Mouse (Mus musculus) E14TG2a.4 (cell line): ENCODE results near the gene Hist1h4h.

Source experiments
- H3K27me3 ChIP-seq: 2 replicates; pipeline ENCODE4 v1.6.1; 2014; ENCODE audit warnings: low read length, control low read depth; ENCODE audit not compliant: insufficient read depth
- H3K36me3 ChIP-seq: 2 replicates; pipeline ENCODE4 v1.6.1; 2014; ENCODE audit warnings: low read length, control low read depth; ENCODE audit not compliant: insufficient read depth
- H3K4me1 ChIP-seq: replicated peaks from 2 replicates; pipeline ENCODE4 v1.6.1; 2014; ENCODE audit warnings: low read depth, low read length, control low read depth
- H3K4me3 ChIP-seq: replicated peaks from 2 replicates; pipeline ENCODE4 v1.5.1; 2014; ENCODE audit warnings: mild to moderate bottlenecking, low read length
- H3K9me3 ChIP-seq: 2 replicates; pipeline ENCODE4 v1.6.1; 2014; ENCODE audit warnings: low read length, control low read depth
- CTCF ChIP-seq: conservative IDR thresholded peaks from 2 replicates; pipeline ENCODE4 v1.5.1; 2014; ENCODE audit warnings: low read length
- NANOG ChIP-seq: IDR thresholded peaks from 2 replicates; pipeline ENCODE4 v1.6.1; 2014; ENCODE audit warnings: borderline replicate concordance, low read length, mixed read lengths
- POU5F1 ChIP-seq: IDR thresholded peaks from 2 replicates; pipeline ENCODE4 v1.6.1; 2014; ENCODE audit warnings: low read length, borderline replicate concordance

The Hist1h4h gene

DNA sequence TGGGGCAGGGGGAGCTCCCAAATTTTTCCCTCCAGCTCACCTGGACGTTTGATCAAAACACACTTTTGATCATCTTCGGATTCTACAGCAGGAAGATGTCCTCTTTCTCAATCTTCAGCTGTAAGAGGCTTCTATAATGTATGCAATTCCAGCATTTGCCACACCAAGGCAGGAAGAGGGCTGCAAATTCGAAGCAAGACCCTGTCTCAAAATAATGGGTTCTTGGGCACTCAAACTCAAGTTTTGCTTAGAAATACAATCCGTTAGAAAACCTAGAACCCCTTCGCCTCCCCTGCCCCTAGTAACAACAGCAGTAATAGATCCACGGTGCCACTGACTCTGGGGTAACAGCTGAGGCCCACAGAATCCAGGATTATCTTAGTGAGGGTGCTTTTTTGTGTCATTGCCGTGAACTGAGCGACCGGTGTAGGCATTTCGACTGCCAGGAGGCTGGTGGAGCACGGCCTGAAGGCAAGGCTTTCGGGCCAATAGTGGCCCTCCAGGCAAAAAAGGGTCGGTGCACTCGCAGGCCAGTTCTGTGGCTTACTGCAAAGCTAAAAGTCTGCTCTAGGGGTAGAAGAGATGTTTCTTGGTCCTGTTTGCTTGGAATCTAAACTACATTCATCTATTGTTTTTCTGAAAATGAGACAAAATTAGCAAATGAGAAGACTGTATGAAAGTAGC is 25.0 kb upstream of the Hist1h4h start:
- H3K4me3 ChIP-seq = peak overlapping the region; percentile 80
- H3K36me3 ChIP-seq = no peaks in the 10 kb centered on the region
- H3K4me1 ChIP-seq = peaks cover 69% of the 10 kb centered on the region
- TF ChIP-seq NANOG = no peak
- no peak for TF ChIP-seq CTCF
- TF ChIP-seq POU5F1 = no peak
- H3K9me3 ChIP-seq = no peaks in the 10 kb centered on the region
- no peaks in the 10 kb centered on the region for H3K27me3 ChIP-seq

DNA sequence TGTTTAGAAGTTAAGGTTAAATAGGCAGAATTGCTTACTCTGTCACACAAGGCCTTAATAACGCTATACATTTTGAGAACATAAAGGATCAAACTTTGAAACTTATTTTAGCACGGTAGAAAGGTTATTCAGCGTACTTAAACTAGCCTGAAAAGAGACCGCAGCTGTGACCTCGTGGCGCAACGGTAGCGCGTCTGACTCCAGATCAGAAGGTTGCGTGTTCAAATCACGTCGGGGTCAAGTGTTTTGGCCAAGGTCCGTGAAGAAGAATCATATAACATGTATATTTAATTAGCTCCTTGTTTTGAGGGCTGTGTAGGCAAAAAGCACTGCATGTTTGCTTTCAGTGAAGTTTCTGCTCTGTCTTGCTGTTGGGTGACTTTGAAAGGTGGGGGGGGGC is 24.5 kb upstream of the Hist1h4h start:
- Histone ChIP-seq H3K4me1 (peaks cover 68% of the 10 kb centered on the region), H3K4me3 (peak overlapping the region; percentile 80), H3K9me3 (no peaks in the 10 kb centered on the region), H3K27me3 (no peaks in the 10 kb centered on the region), H3K36me3 (no peaks in the 10 kb centered on the region)
- TF ChIP-seq NANOG (no peak), CTCF (no peak), POU5F1 (no peak)

DNA sequence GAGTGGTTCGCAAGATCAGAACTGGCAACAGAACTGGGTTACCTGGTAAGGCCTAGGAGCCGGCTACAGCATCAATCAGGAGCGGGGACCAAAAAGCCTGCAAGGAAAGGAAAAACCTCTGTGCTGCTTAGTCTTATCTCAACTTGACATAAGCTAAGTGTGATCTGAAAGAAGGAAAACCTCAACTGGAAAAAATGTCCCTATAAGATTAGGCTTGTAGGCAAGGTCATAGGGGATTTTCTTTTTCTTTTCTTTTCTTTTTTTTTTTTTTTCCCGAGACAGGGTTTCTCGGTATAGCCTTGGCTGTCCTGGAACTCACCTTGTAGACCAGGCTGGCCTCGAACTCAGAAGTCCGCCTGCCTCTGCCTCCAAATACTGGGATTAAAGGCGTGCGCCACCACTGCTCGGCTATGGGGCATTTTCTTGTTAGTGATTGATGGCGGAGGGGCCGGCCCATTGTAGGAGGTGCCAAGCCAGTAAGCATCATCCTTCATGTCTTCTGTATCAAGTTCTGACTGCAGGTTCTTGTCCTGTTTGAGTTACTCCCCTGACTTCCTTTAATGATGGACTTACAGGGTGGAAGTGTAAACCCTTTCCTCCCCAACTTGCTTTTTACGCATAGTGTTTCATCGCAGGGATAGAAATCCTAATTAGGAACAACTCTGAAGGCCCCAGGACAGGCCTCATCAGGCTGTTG is 23.9 kb upstream of the Hist1h4h start:
- H3K27me3 ChIP-seq = no peaks in the 10 kb centered on the region
- H3K4me1 ChIP-seq = peaks cover 67% of the 10 kb centered on the region
- no peaks in the 10 kb centered on the region for H3K36me3 ChIP-seq
- no peaks in the 10 kb centered on the region for H3K9me3 ChIP-seq
- H3K4me3 ChIP-seq = peak overlapping the region; percentile 80
- TF ChIP-seq NANOG = no peak
- no peak for TF ChIP-seq POU5F1
- no peak for TF ChIP-seq CTCF

DNA sequence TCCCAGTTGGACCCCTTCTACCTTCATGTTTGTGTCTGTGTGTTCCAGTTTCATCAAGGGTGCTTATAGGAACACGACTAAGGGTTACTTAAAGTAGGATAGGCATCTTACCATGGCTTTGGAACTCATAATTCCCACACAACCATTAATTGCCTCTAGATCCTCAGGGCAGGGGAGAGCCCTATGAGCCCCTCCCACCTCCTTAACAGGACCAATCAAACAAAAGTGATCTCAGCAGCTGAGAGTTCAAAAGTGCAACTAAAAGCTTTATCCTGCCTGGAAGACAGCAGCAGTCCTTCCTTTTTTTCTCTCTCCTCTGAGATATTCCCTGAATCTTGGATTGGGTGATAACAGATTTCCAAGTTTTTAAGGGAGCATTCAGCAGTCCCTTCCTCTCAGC is 20.7 kb upstream of the Hist1h4h start:
- Histone ChIP-seq H3K36me3 (no peaks in the 10 kb centered on the region), H3K4me3 (no peak overlapping the region), H3K9me3 (no peaks in the 10 kb centered on the region), H3K4me1 (peaks cover 74% of the 10 kb centered on the region), H3K27me3 (no peaks in the 10 kb centered on the region)
- no peak for TF ChIP-seq POU5F1
- no peak for TF ChIP-seq CTCF
- no peak for TF ChIP-seq NANOG

DNA sequence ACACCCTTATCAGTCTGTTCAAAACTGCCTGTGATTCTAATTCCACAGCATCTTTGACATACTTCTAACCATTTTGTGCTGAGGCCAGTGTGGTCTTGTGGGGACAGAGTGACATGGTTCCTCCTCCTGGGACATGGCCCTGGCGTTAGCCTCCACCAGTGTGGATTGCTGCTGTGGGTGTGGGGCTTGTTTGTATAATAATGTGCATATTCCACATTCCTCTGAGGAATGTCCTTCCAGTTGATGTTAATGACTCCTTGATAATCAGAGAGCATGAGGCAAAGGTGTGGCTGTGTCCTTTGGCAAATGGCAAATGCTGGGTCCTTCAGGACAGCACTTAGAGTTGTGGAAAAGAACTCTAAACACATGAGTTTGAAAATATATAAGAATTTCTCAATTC is 17.3 kb upstream of the Hist1h4h start:
- no peaks in the 10 kb centered on the region for H3K9me3 ChIP-seq
- no peak for TF ChIP-seq NANOG
- TF ChIP-seq CTCF = no peak
- no peak for TF ChIP-seq POU5F1

DNA sequence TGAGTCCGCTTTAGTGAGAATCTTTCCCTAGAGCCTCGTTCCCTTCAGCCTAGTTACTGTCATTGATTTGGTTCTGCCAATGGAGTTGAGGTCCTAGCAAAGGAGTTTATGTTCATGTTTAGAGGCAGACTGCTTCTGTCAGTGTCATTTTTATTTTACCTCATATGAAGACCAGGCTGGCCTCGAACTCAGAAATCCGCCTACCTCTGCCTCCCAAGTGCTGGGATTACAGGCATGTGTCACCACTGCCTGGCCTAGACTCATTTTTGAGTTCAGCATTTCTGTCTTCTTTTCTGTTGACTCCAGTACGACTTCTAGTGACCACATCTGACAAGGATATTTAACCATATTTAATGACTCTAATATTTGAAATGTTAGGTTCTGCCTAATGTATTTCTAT is 15.6 kb upstream of the Hist1h4h start:
- Histone ChIP-seq H3K4me1 (peaks cover 64% of the 10 kb centered on the region), H3K9me3 (no peaks in the 10 kb centered on the region), H3K4me3 (no peak overlapping the region), H3K36me3 (no peaks in the 10 kb centered on the region), H3K27me3 (no peaks in the 10 kb centered on the region)
- TF ChIP-seq NANOG = no peak
- TF ChIP-seq CTCF = no peak
- no peak for TF ChIP-seq POU5F1

More for the DNA sequence above, 17.3 kb upstream of the Hist1h4h start:
- no peaks in the 10 kb centered on the region for H3K36me3 ChIP-seq
- H3K4me3 ChIP-seq = no peak overlapping the region
- peaks cover 64% of the 10 kb centered on the region for H3K4me1 ChIP-seq
- no peaks in the 10 kb centered on the region for H3K27me3 ChIP-seq

DNA sequence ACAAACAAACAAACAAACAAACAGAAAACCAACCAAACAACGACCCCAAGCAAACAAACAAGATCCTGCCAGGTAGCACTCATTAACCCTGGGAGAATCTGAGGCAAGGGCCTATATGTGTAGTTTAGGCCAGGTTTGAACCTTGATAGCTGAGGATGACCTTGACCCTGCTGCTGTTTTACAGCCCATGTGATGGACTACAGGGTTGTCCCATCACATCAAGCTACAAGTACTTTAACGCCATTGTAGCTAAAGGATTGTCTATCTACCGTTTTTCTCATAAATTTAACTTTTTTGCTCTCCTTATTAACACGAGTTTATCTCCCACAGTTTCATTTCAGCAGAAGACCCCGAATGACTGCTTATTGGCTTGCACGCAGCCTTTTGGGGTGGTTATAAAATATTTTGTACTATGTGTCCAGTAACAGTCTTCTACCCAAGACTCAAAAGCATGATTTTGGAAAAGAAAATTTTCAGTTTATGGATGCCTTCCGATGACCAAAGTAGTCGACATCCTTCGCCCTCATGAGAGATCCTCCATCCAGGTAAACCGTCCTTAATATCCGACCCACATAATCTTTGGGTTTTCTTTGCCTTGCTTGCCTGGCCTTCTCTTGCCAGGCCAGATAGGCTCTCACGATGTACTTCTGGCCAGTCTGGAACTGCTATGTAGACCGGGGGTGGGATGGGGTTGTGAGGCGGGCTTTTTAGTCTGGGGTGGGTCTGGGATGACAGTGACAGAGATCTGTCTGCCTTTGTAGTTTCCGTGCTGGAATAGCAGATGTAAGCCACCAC is 14.8 kb upstream of the Hist1h4h start:
- Histone ChIP-seq H3K27me3 (no peaks in the 10 kb centered on the region), H3K4me1 (peaks cover 62% of the 10 kb centered on the region), H3K4me3 (peak overlapping the region; percentile 85), H3K9me3 (no peaks in the 10 kb centered on the region), H3K36me3 (no peaks in the 10 kb centered on the region)
- TF ChIP-seq CTCF (no peak), POU5F1 (no peak), NANOG (no peak)
